Mouse (Mus musculus) embryonic facial prominence, embryonic 10.5 days (tissue): Measurements from ENCODE around the gene Gcnt2. TPM values are rescaled to one million over a fixed set of nuclear protein-coding genes. Genes with fewer than 3 reads are reported as not detected.
"Not testable (repeated sequence)": the region's sequence is repeated elsewhere in the genome, so short reads cannot be mapped to it uniquely, and the experiment has no call there.

Experiments
- DNase-seq: peaks from one replicate; pipeline ENCODE4 v3.0.0-alpha.2; 2017; ENCODE audit warnings: low spot score
- H3K27ac ChIP-seq: fragments of 300-500 bp; sonication (generic); replicated peaks from 2 replicates; pipeline ENCODE4 v1.5.1; 2016; ENCODE audit warnings: mild to moderate bottlenecking
- H3K27me3 ChIP-seq: fragments of 300-500 bp; sonication (generic); replicated peaks from 2 replicates; pipeline ENCODE4 v1.6.1; 2016; ENCODE audit warnings: low read depth, mild to moderate bottlenecking; ENCODE audit not compliant: poor library complexity, severe bottlenecking
- H3K36me3 ChIP-seq: fragments of 300-500 bp; sonication (generic); replicated peaks from 2 replicates; pipeline ENCODE4 v1.6.1; 2016; ENCODE audit warnings: mild to moderate bottlenecking, moderate library complexity
- H3K4me1 ChIP-seq: fragments of 300-500 bp; sonication (generic); 2 replicates; pipeline ENCODE4 v1.6.1; 2016
- H3K4me3 ChIP-seq: fragments of 300-500 bp; sonication (generic); 2 replicates; pipeline ENCODE4 v1.5.1; 2016; ENCODE audit warnings: mild to moderate bottlenecking, moderate library complexity
- H3K9me3 ChIP-seq: fragments of 300-500 bp; sonication (generic); 2 replicates; pipeline ENCODE4 v1.6.1; 2016; ENCODE audit warnings: mild to moderate bottlenecking
- WGBS: fragments of 180-500 bp; shearing (Covaris S2); methylation state at CpG from one replicate; pipeline ENCODE4 v1.1.7; 2016; 5-methylcytosine and 5-hydroxymethylcytosine counted together
- polyA plus RNA-seq: library from polyadenylated mRNA; unstranded; fragments of >200 nt; fragmentation: Nextera tagmentation; extraction: Ambion mirVana; gene quantifications from 2 replicates; pipeline ENCODE4 v1.2.1, GENCODE M21; 2016

Gcnt2 gene
- polyA plus RNA-seq, 1 experiment from 2014 or later, result 2.9 TPM

DNA sequence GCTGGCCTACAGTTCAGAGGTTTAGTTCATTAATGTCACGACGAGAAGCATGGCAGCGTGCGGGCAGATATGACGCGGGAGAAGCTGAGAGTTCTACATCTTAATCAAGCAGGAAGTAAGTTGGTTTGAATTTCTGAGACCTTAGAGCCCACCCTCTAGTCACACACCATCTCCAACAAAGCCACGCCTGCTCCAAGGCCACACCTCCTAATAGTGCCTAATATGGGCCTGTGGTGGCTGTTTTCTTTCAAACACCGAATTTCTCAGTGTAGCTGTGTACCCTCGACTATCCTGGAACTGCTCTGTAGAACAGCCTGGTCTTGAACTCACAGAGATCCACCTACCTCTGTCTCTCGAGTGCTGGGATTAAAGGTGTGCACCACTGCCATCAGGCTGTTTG is 108.1 kb downstream of the Gcnt2 start:
- Histone ChIP-seq H3K4me1 (no peaks in the 10 kb centered on the region), H3K4me3 (no peak overlapping the region), H3K9me3 (no peaks in the 10 kb centered on the region), H3K27me3 (no peaks in the 10 kb centered on the region), H3K36me3 (no peaks in the 10 kb centered on the region), H3K27ac (no peak overlapping the region)
- WGBS, result 92% methylated on average over 10 of the region's 10 CpGs
- no peak for DNase-seq

- DNase-seq, result no peak
- WGBS, result 79% methylated on average over 5 of the region's 5 CpGs
- no peaks in the 10 kb centered on the region for H3K36me3 ChIP-seq
- H3K4me3 ChIP-seq, result no peak overlapping the region
- H3K27me3 ChIP-seq, result no peaks in the 10 kb centered on the region
- H3K9me3 ChIP-seq, result no peaks in the 10 kb centered on the region
- H3K27ac ChIP-seq, result no peak overlapping the region
- H3K4me1 ChIP-seq, result no peaks in the 10 kb centered on the region
These were observed 109.0 kb downstream of the Gcnt2 start for GRCm38 (mm10) chr13:40968564-40968963.

DNA sequence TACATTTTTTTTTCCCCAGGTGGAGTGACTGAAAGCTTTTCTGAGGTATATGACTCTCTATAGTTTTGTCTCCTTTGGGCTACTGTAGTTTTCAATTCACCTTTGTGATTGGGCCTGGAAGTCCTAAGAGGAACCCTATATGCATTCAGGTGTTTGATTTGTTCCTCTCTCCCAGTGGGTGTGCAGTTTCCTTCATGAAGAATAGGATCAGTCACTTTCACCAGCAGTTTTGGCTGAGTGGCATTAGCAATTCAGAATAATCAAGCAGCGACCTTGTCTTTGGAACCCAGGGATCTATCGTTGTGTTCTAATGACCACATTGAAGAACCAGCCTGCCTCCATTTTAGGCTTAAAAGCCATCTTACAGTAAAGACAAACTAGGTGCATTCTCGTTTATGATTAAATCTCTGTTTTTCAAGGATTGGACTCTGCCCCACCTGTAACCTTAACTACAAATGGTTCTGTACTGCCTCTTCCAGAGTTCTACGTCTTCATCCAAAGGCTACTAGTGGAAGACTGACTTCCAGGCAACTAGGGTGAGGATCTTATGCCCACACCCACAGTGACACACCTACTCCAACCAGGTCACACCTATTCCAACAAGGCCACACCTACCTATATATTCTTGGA is 110.3 kb downstream of the Gcnt2 start:
- WGBS, result 90% methylated on average over 4 of the region's 4 CpGs
- Histone ChIP-seq H3K36me3 (no peaks in the 10 kb centered on the region), H3K27ac (no peak overlapping the region), H3K27me3 (no peaks in the 10 kb centered on the region), H3K9me3 (no peaks in the 10 kb centered on the region), H3K4me3 (no peak overlapping the region), H3K4me1 (no peaks in the 10 kb centered on the region)
- DNase-seq, result no peak

GRCm38 (mm10) chr13:40971261-40971660 is 111.7 kb downstream of the Gcnt2 start:
- no peaks in the 10 kb centered on the region for H3K4me1 ChIP-seq
- H3K27me3 ChIP-seq, result no peaks in the 10 kb centered on the region
- no peaks in the 10 kb centered on the region for H3K9me3 ChIP-seq
- H3K27ac ChIP-seq, result no peak overlapping the region
- 91% methylated on average over 5 of the region's 5 CpGs for WGBS
- H3K36me3 ChIP-seq, result no peaks in the 10 kb centered on the region
- no peak for DNase-seq
- no peak overlapping the region for H3K4me3 ChIP-seq

DNA sequence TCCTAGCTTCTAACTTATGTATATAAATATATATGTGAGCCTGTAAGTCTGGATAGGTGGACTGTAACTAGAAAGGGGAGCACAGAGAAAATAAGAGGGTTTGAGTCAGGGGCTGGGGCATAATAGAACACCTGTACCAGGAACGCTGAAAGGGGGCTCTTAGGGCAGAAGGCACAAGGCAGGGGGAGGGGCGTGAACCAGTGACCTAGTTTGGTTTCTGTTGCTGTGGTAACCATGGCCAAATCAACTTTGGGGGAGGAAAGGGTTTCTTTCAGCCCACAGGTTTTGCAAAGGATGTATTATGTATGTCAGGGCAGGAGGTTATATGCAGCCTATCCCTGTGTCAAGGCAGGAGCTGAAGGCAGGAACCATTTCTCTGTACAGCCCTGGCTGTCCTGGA is 112.3 kb downstream of the Gcnt2 start:
- Histone ChIP-seq H3K36me3 (no peaks in the 10 kb centered on the region), H3K4me3 (no peak overlapping the region), H3K27me3 (no peaks in the 10 kb centered on the region), H3K27ac (no peak overlapping the region), H3K9me3 (no peaks in the 10 kb centered on the region), H3K4me1 (no peaks in the 10 kb centered on the region)
- 77% methylated on average over 2 of the region's 2 CpGs for WGBS
- no peak for DNase-seq

DNA sequence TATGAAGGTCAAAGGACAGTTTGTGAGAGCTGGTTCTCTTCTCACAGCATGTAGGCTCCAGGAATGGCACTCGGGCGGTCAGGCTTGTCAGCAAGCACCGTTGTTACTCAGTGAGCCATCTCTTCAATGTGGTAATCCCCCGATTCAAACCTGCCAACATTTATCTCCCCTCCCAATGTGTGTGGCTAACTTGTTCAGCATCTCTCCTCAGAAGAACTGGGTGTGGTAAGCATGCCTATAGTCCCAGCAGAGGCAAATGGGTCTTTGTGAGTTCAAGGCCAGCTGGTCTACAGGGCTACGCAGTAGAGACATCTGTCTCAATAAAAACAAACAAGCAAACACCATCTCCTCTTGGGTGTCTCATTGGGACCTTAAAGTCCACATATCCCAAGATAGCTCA is 113.4 kb downstream of the Gcnt2 start:
- H3K27me3 ChIP-seq, result no peaks in the 10 kb centered on the region
- DNase-seq, result no peak
- no peak overlapping the region for H3K4me3 ChIP-seq
- no peaks in the 10 kb centered on the region for H3K36me3 ChIP-seq
- no peaks in the 10 kb centered on the region for H3K4me1 ChIP-seq
- 90% methylated on average over 5 of the region's 5 CpGs for WGBS
- no peaks in the 10 kb centered on the region for H3K9me3 ChIP-seq
- H3K27ac ChIP-seq, result no peak overlapping the region

GRCm38 (mm10) chr13:40977609-40978008 is 118.1 kb downstream of the Gcnt2 start:
- H3K36me3 ChIP-seq, result no peaks in the 10 kb centered on the region
- H3K27ac ChIP-seq, result no peak overlapping the region
- H3K9me3 ChIP-seq, result no peaks in the 10 kb centered on the region
- no peaks in the 10 kb centered on the region for H3K4me1 ChIP-seq
- no peak overlapping the region for H3K4me3 ChIP-seq
- DNase-seq, result peak; percentile 57
- no peaks in the 10 kb centered on the region for H3K27me3 ChIP-seq
- 10% methylated on average over 7 of the region's 7 CpGs for WGBS

GRCm38 (mm10) chr13:40978652-40979051 is 119.1 kb downstream of the Gcnt2 start:
- DNase-seq, result no peak
- Histone ChIP-seq H3K27me3 (no peaks in the 10 kb centered on the region), H3K36me3 (no peaks in the 10 kb centered on the region), H3K4me3 (no peak overlapping the region), H3K27ac (no peak overlapping the region), H3K4me1 (no peaks in the 10 kb centered on the region), H3K9me3 (no peaks in the 10 kb centered on the region)
- WGBS, result 83% methylated on average over 4 of the region's 4 CpGs

- WGBS, result 58% methylated on average over 2 of the region's 2 CpGs
- Histone ChIP-seq H3K9me3 (no peaks in the 10 kb centered on the region), H3K27ac (no peak overlapping the region), H3K4me1 (no peaks in the 10 kb centered on the region), H3K36me3 (no peaks in the 10 kb centered on the region), H3K27me3 (no peaks in the 10 kb centered on the region), H3K4me3 (no peak overlapping the region)
- DNase-seq, result no peak
These were observed 119.8 kb downstream of the Gcnt2 start for GRCm38 (mm10) chr13:40979321-40979720.

GRCm38 (mm10) chr13:40982759-40983158 is 123.2 kb downstream of the Gcnt2 start:
- 66% methylated on average over 1 of the region's 1 CpGs for WGBS
- H3K36me3 ChIP-seq, result no peaks in the 10 kb centered on the region

GRCm38 (mm10) chr13:40986081-40986480 is 126.5 kb downstream of the Gcnt2 start:
- H3K4me1 ChIP-seq, result no peaks in the 10 kb centered on the region
- 91% methylated on average over 5 of the region's 5 CpGs for whole genome bisulfite sequencing
- H3K9me3 ChIP-seq, result no peaks in the 10 kb centered on the region
- H3K27me3 ChIP-seq, result no peaks in the 10 kb centered on the region; the same call in 1 of the 2 replicates
- no peak overlapping the region for H3K27ac ChIP-seq
- DNase-seq, result no peak
- H3K36me3 ChIP-seq, result no peaks in the 10 kb centered on the region
- H3K4me3 ChIP-seq, result no peak overlapping the region

More at GRCm38 (mm10) chr13:40982759-40983158, 123.2 kb downstream of the Gcnt2 start:
- DNase-seq, result no peak
- no peak overlapping the region for H3K27ac ChIP-seq
- no peaks in the 10 kb centered on the region for H3K27me3 ChIP-seq
- no peak overlapping the region for H3K4me3 ChIP-seq
- H3K4me1 ChIP-seq, result no peaks in the 10 kb centered on the region
- H3K9me3 ChIP-seq, result no peaks in the 10 kb centered on the region

- DNase-seq, H3K9me3 ChIP-seq, H3K27me3 ChIP-seq, H3K4me1 ChIP-seq, H3K36me3 ChIP-seq, H3K27ac ChIP-seq, H3K4me3 ChIP-seq: not testable (repeated sequence)
- 73% methylated on average over 4 of the region's 4 CpGs for whole genome bisulfite sequencing
These were observed 128.2 kb downstream of the Gcnt2 start for GRCm38 (mm10) chr13:40987608-40988303.

- Histone ChIP-seq H3K27me3 (no peaks in the 10 kb centered on the region; the same call in 1 of the 2 replicates), H3K4me1 (no peaks in the 10 kb centered on the region), H3K27ac (no peak overlapping the region), H3K4me3 (no peak overlapping the region), H3K36me3 (no peaks in the 10 kb centered on the region), H3K9me3 (no peaks in the 10 kb centered on the region)
- 74% methylated on average over 2 of the region's 2 CpGs for WGBS
- no peak for DNase-seq
These were observed 128.9 kb downstream of the Gcnt2 start for GRCm38 (mm10) chr13:40988418-40988817.
